Mouse (Mus musculus) forebrain, embryonic 14.5 days (tissue): ENCODE results near the gene Mbnl1. TPM values are rescaled to one million over a fixed set of nuclear protein-coding genes. Genes with fewer than 3 reads are reported as not detected.

Experiments
- ATAC-seq: fragments of 200-750 bp; cut with Nextera tagmentation; 2 replicates; pipeline ENCODE4 v1.8.0; 2017; ENCODE audit warnings: mild to moderate bottlenecking, moderate library complexity
- DNase-seq: peaks from one replicate; pipeline ENCODE4 v3.0.0-alpha.2; 2015; ENCODE audit warnings: low spot score
- H3K27ac ChIP-seq: fragments of 300-500 bp; sonication (generic); 2 replicates; pipeline ENCODE4 v1.5.1; 2014; ENCODE audit warnings: low read depth, mild to moderate bottlenecking, control low read depth, low read length, moderate library complexity
- H3K27me3 ChIP-seq: fragments of 300-500 bp; sonication (generic); replicated peaks from 2 replicates; pipeline ENCODE4 v1.6.1; 2014; ENCODE audit warnings: low read length, control low read depth, mixed read lengths; ENCODE audit not compliant: control insufficient read depth, insufficient read depth
- H3K36me3 ChIP-seq: fragments of 300-500 bp; sonication (generic); 2 replicates; pipeline ENCODE4 v1.6.1; 2014; ENCODE audit warnings: low read length, control low read depth; ENCODE audit not compliant: control insufficient read depth, insufficient read depth
- H3K4me1 ChIP-seq: fragments of 300-500 bp; sonication (generic); 2 replicates; pipeline ENCODE4 v1.6.1; 2014; ENCODE audit warnings: antibody characterized with exemption, low read length, control low read depth; ENCODE audit not compliant: control insufficient read depth, insufficient read depth
- H3K4me2 ChIP-seq: fragments of 300-500 bp; sonication (generic); 2 replicates; pipeline ENCODE4 v1.6.1; 2014; ENCODE audit warnings: mild to moderate bottlenecking, control low read depth, low read length
- H3K4me3 ChIP-seq: fragments of 300-500 bp; sonication (generic); 2 replicates; pipeline ENCODE4 v1.5.1; 2014; ENCODE audit warnings: low read depth, low read length, control low read depth
- H3K9ac ChIP-seq: fragments of 300-500 bp; sonication (generic); 2 replicates; pipeline ENCODE4 v1.6.1; 2014; ENCODE audit warnings: mild to moderate bottlenecking, low read length, control low read depth, moderate library complexity
- H3K9me3 ChIP-seq: fragments of 300-500 bp; sonication (generic); replicated peaks from 2 replicates; pipeline ENCODE4 v1.6.1; 2016; ENCODE audit warnings: low read length, control low read depth, mixed read lengths; ENCODE audit not compliant: control insufficient read depth
- WGBS: fragments of 180-500 bp; shearing (Covaris S2); extraction: QIAGEN DNeasy Blood & Tissue Kit; methylation state at CpG from one replicate; pipeline ENCODE4 v1.1.7; 2014; 5-methylcytosine and 5-hydroxymethylcytosine counted together
- polyA plus RNA-seq: library from polyadenylated mRNA; unstranded; fragments of >200 nt; fragmentation: Nextera tagmentation; extraction: Ambion mirVana; gene quantifications from 2 replicates; pipeline ENCODE4 v1.2.1, GENCODE M21; 2014

Gene Mbnl1
- polyA plus RNA-seq, 1 experiment from 2014 or later: 43.9 TPM

- 62% methylated on average over 3 of the region's 3 CpGs for WGBS
- Histone ChIP-seq H3K27ac (no peak overlapping the region), H3K27me3 (no peaks in the 10 kb centered on the region), H3K4me1 (no peaks in the 10 kb centered on the region), H3K9ac (no peak overlapping the region), H3K36me3 (no peaks in the 10 kb centered on the region), H3K9me3 (no peaks in the 10 kb centered on the region), H3K4me2 (no peak overlapping the region), H3K4me3 (no peak overlapping the region)
- ATAC-seq (no peak), DNase-seq (no peak)
Measured at GRCm38 (mm10) chr3:60551650-60552049, 79.0 kb downstream of the Mbnl1 start.

- no peak for ATAC-seq
- WGBS: 84% methylated on average over 3 of the region's 3 CpGs
Measured at GRCm38 (mm10) chr3:60553011-60553410, 80.4 kb downstream of the Mbnl1 start.

GRCm38 (mm10) chr3:60556596-60556995, 84.0 kb downstream of the Mbnl1 start:
- Histone ChIP-seq H3K9me3 (no peaks in the 10 kb centered on the region), H3K27ac (no peak overlapping the region), H3K4me3 (no peak overlapping the region), H3K36me3 (no peaks in the 10 kb centered on the region), H3K27me3 (no peaks in the 10 kb centered on the region), H3K9ac (no peak overlapping the region), H3K4me2 (no peak overlapping the region), H3K4me1 (no peaks in the 10 kb centered on the region)
- no peak for DNase-seq
- ATAC-seq: no peak
- WGBS: 94% methylated on average over 3 of the region's 3 CpGs

More at GRCm38 (mm10) chr3:60553011-60553410, 80.4 kb downstream of the Mbnl1 start:
- Histone ChIP-seq H3K36me3 (no peaks in the 10 kb centered on the region), H3K4me3 (no peak overlapping the region), H3K27ac (no peak overlapping the region), H3K9me3 (no peaks in the 10 kb centered on the region), H3K4me2 (no peak overlapping the region), H3K4me1 (no peaks in the 10 kb centered on the region), H3K27me3 (no peaks in the 10 kb centered on the region), H3K9ac (no peak overlapping the region)
- no peak for DNase-seq

DNA sequence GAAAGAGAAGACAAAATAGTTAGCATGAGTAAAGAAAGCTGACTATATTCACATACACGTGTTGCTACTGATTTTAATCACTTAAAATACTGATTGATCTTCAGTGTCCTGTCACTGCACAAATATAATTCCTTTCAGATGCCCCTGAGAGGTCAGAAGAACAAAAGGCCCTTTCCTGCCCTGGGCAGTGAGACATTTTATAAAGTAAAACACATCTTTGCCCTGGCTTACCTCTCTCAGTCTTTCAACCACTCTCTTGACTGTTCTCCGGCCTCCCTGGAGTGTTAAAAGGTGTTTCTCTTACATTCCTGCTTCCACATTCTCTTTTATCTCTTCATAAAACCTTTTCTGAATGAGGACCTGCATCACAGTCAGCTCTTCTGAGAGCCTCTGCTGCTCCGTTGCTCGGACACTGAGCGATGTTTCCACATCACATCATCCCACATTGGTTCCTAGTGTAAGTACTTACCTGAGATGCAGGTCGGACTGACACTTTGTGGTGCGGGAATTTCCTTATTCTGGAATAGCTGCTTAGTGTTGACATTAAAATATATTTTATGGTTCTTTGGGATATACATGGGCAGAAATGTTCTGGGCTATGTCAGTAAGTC, 85.7 kb downstream of the Mbnl1 start:
- DNase-seq (no peak), ATAC-seq (no peak)
- Histone ChIP-seq H3K27ac (no peak overlapping the region), H3K4me2 (no peak overlapping the region), H3K4me3 (no peak overlapping the region), H3K9me3 (no peaks in the 10 kb centered on the region), H3K9ac (no peak overlapping the region), H3K27me3 (no peaks in the 10 kb centered on the region), H3K36me3 (no peaks in the 10 kb centered on the region), H3K4me1 (peaks cover 3% of the 10 kb centered on the region; the same call in 1 of the 2 replicates)
- WGBS: 64% methylated on average over 7 of the region's 7 CpGs

DNA sequence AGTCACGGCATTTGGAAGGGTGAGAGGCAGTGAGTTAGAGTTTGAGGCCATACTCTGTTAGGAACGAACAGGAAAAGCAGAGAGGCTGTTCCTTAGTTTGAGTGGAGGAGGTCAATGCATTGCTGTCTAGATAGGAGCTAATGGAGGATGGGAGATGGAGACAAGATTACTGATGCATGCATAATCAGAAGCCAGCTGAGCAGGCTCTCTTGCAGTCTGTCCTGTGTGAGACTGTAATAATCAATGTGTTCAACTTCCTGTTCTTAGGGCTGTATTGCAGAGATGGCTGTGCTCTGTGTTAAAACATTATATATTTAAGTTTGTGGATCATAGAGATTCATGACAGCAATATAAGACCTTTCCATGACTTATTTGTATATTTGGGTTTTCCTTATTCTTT, 87.1 kb downstream of the Mbnl1 start:
- Histone ChIP-seq H3K4me3 (no peak overlapping the region), H3K36me3 (no peaks in the 10 kb centered on the region), H3K4me2 (no peak overlapping the region), H3K27me3 (no peaks in the 10 kb centered on the region), H3K9ac (no peak overlapping the region), H3K27ac (no peak overlapping the region), H3K9me3 (no peaks in the 10 kb centered on the region), H3K4me1 (peaks cover 16% of the 10 kb centered on the region; the same call in 1 of the 2 replicates)
- DNase-seq: no peak
- WGBS: 78% methylated on average over 2 of the region's 2 CpGs
- ATAC-seq: peak; percentile 40; the same call in 1 of the 2 replicates

DNA sequence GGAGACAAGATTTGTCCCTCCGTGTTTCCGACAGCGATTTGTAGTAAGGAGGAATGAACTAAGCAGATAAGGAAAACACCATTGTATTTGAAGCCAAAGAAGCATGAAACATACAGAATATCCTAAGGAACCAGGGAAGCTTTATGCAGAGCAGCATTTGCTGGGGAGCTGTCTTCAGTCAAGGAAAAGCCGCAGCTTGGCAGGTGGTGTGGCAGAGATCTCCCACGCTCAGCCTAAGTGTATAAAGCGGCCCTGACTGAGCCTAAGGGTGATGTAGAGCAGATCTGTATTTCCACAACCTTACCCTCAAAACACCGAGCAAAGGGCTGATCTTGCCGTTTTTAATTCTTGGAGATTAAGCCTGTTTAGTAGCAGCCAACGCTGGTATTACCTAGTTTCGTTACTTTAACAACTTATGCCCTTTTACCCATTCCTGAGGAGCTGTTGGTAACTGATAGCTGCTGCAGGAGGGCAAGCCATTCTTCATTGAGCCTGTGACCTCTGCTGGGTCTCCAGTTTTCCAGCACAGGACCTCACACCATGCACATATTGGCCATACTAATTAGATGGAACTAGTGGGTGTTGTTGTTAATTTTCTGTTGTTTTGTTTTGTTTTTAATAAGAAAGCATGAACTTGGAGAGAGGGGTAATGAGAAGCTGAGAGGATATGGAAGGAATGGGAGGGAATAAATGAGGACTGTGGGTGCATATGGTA, 91.1 kb downstream of the Mbnl1 start:
- Histone ChIP-seq H3K4me3 (no peak overlapping the region), H3K27me3 (no peaks in the 10 kb centered on the region), H3K36me3 (no peaks in the 10 kb centered on the region), H3K4me1 (peaks cover 29% of the 10 kb centered on the region), H3K27ac (no peak overlapping the region), H3K4me2 (no peak overlapping the region), H3K9me3 (no peaks in the 10 kb centered on the region), H3K9ac (no peak overlapping the region)
- ATAC-seq (0 out of 2 replicates have a peak, but pooled peaks have one; percentile 2), DNase-seq (no peak)
- 40% methylated on average over 10 of the region's 10 CpGs for WGBS

- Histone ChIP-seq H3K27me3 (no peaks in the 10 kb centered on the region), H3K9me3 (no peaks in the 10 kb centered on the region), H3K36me3 (no peaks in the 10 kb centered on the region), H3K9ac (no peak overlapping the region), H3K4me2 (no peak overlapping the region), H3K4me1 (peaks cover 32% of the 10 kb centered on the region), H3K4me3 (no peak overlapping the region), H3K27ac (no peak overlapping the region)
- DNase-seq (no peak), ATAC-seq (0 out of 2 replicates have a peak, but pooled peaks have one; percentile 33)
- WGBS: 22% methylated on average over 2 of the region's 2 CpGs
Measured at GRCm38 (mm10) chr3:60564244-60564643, 91.6 kb downstream of the Mbnl1 start.

DNA sequence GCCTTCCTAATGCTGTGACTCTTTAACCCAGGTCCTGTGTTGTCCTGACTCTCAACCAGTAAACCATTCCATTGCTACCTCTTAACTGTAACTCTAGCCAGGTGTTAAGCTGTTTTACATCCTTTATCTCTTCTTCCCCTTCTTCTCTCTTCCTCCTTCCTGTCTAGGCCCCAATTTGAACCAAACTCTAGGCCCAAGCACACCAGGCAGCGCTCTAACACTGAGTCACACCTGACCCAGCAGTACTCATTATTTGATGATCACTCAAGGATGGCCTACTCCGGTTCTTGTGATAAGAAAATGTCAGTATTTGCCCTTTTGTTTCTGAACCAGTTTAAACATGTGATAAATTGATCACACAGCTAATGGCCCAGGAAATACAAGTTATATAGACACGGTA, 92.6 kb downstream of the Mbnl1 start:
- DNase-seq (no peak), ATAC-seq (no peak)
- Histone ChIP-seq H3K4me1 (peaks cover 38% of the 10 kb centered on the region), H3K36me3 (no peaks in the 10 kb centered on the region), H3K4me3 (no peak overlapping the region), H3K9me3 (no peaks in the 10 kb centered on the region), H3K27ac (no peak overlapping the region), H3K4me2 (no peak overlapping the region), H3K27me3 (no peaks in the 10 kb centered on the region), H3K9ac (no peak overlapping the region)
- 95% methylated on average over 3 of the region's 3 CpGs for WGBS

DNA sequence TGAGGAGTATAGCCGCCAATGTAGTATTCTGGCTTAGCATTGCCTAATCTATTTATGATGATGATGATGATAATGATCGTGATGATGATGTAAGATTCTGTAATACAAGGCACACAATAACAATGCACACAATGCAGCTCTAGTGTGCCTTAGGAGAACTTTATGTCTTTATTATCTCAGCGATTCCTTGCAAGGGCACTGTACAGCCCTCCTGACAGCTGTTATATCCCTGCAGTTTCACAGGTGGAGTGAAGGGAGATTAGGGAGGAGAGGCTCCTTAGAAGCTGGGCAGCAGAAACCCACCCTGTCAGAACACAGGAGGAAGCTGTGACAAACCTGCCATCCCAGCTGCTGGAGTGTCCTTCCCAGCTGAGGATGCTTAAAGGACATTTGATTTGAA, 93.3 kb downstream of the Mbnl1 start:
- H3K4me3 ChIP-seq: no peak overlapping the region
- H3K27me3 ChIP-seq: no peaks in the 10 kb centered on the region
- ATAC-seq (no peak), DNase-seq (no peak)
- 86% methylated on average over 3 of the region's 3 CpGs for WGBS
- no peaks in the 10 kb centered on the region for H3K36me3 ChIP-seq
- H3K9me3 ChIP-seq: no peaks in the 10 kb centered on the region
- H3K27ac ChIP-seq: no peak overlapping the region
- no peak overlapping the region for H3K9ac ChIP-seq
- H3K4me2 ChIP-seq: no peak overlapping the region
- peaks cover 38% of the 10 kb centered on the region for H3K4me1 ChIP-seq
